Mouse (Mus musculus): ENCODE measurements at regions not wholly inside any gene's neighbourhood (a gene's known extent, or its start where the extent isn't known, plus 50 kb on each side); places are given as distances from the start of the nearest gene placed in this dataset.

DNA sequence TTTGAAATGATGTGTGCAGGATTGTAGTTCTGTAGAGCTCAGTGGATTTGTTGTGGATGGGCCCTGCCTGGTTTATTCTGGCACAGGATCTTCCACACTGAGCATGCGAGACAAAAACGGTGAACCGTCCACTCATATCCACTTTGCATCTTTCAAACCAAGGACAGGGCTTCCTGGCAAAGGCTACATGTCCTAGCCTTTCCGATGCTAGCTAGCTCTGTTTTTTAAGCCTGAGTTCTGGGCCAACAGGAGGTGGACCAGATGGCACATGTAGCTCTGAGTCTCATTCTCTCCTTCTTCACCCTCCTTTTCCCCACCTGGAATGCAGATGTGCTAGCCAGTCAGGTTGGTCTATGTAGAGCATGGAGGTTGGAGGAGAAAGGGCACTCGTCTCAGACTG is 345.0 kb upstream of the Smim15 start:
- H3K4me2 ChIP-seq = no peak overlapping the region
- no peaks in the 10 kb centered on the region for H3K9me3 ChIP-seq
- H3K27ac ChIP-seq (replicated peaks) = no peak overlapping the region
- H3K4me1 ChIP-seq (replicated peaks) = peaks cover 15% of the 10 kb centered on the region
- no peak for ATAC-seq (ENCODE audit: low FRiP score, low read depth)
- no peaks in the 10 kb centered on the region for H3K27me3 ChIP-seq
- no peak overlapping the region for H3K9ac ChIP-seq
- no peak overlapping the region for H3K4me3 ChIP-seq
- WGBS = 84% methylated on average over 5 of the region's 5 CpGs
- no peaks in the 10 kb centered on the region for H3K36me3 ChIP-seq

DNA sequence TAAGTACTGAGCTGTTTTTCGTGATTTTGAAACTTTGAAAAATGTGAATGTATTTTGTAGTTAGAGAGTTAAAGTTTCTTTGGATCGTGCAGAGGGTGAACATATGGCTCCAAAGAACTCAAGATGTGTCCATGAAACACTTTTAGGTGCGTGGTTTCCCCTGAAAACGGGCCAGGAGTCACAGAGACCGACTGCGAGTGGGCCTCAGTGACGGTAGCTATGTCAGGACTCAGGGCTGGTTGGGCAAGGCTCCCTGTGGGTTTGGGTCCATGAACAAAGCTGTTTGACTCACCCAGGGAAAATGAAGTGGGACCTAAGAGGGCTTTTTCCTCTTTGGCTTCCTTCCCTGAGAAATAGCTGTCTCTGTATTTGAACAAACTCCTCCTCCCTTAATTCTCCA is 345.9 kb upstream of the Smim15 start:
- Histone ChIP-seq H3K4me3 (no peak overlapping the region), H3K36me3 (no peaks in the 10 kb centered on the region), H3K4me2 (no peak overlapping the region), H3K4me1 (replicated peaks) (peaks cover 15% of the 10 kb centered on the region), H3K27me3 (no peaks in the 10 kb centered on the region), H3K9ac (no peak overlapping the region), H3K27ac (replicated peaks) (no peak overlapping the region), H3K9me3 (no peaks in the 10 kb centered on the region)
- no peak for ATAC-seq (ENCODE audit: low FRiP score, low read depth)
- 91% methylated on average over 7 of the region's 7 CpGs for whole genome bisulfite sequencing

DNA sequence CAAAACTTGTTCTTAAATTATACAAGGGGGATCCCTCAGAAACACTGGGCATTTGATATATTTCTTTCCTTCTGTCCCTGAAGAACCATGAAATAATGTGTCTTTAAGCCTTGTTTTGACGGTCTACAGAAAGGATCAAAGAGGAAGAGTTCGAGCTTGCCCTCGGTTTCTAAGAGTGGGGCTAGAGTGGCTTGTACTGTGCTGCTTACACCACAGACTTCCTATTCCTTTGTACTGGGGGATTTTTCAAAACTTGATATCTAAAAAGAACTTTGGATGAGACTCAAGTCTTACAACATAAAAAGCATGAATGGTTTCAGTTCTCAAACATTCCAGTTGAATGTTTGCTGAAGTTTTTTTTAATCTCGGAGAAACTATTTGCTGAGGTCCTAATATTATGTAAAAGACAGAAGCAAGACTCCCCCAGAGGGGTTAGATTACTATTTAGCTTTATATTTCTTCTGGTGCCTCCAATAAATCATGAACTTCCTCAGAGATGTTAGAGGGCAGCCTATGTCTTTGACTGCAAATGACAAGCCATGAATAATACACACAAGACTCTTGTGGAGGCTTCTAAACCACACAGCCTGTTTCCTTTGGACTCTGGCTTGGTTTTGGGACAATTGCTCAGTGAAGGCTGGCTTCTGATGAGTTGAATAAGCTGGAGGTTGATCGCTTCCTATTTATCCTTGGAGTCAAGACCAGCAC is 352.0 kb upstream of the Smim15 start:
- 85% methylated on average over 5 of the region's 5 CpGs for WGBS
- H3K27ac ChIP-seq (replicated peaks) = no peak overlapping the region
- H3K36me3 ChIP-seq = no peaks in the 10 kb centered on the region
- H3K9ac ChIP-seq = no peak overlapping the region
- no peak overlapping the region for H3K4me2 ChIP-seq
- H3K9me3 ChIP-seq = no peaks in the 10 kb centered on the region
- no peak for ATAC-seq (ENCODE audit: low FRiP score, low read depth)
- H3K4me3 ChIP-seq = no peak overlapping the region
- H3K4me1 ChIP-seq (replicated peaks) = no peaks in the 10 kb centered on the region
- H3K27me3 ChIP-seq = 0 out of 2 replicates have a peak, but pooled peaks cover 3% of the 10 kb centered on the region

DNA sequence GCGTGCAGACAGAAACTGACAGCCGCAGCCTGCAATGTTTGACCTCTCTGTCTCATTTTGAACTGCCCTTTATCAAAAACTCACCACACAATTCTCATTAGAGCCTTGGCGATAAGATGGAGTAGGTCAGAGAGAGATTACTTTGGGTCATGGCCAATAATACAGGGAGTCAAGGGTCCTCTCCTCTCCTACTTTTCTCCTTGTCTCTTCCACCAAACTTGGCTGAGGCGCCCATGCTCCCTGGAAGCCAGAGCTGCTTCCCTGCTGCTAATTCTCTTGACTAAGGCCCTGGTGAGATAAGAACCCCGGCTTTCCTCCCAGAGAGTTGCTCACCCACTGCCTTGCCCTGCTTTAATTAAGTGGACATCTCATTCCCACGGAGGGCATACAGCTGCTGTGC is 355.3 kb upstream of the Smim15 start:
- Histone ChIP-seq H3K9ac (no peak overlapping the region), H3K36me3 (no peaks in the 10 kb centered on the region), H3K4me3 (no peak overlapping the region), H3K4me2 (no peak overlapping the region), H3K4me1 (replicated peaks) (no peaks in the 10 kb centered on the region), H3K27ac (replicated peaks) (no peak overlapping the region), H3K9me3 (no peaks in the 10 kb centered on the region), H3K27me3 (0 out of 2 replicates have a peak, but pooled peaks cover 3% of the 10 kb centered on the region)
- no peak for ATAC-seq (ENCODE audit: low FRiP score, low read depth)
- WGBS = 55% methylated on average over 6 of the region's 6 CpGs

DNA sequence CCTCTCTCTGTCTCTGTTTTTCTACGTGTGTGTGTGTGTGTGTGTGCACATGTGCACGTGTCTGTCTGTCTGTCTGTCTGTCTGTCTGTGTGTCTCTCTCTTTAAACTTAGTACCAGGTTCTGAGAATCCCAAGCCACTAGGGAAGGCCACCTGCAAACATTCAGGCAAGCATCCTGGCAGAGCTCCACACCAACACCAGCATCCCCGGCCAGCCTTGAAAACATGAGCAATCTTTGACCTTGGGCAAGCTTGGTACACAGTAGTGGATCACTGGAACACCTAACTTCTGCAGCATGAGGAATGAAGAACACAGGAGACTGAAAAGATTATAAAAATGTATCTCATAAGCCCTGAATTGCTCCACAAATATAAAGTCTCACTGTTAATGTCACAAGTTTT is 359.0 kb upstream of the Smim15 start:
- 88% methylated on average over 3 of the region's 3 CpGs for WGBS
- H3K9me3 ChIP-seq = no peaks in the 10 kb centered on the region
- H3K4me1 ChIP-seq (replicated peaks) = no peaks in the 10 kb centered on the region
- no peak overlapping the region for H3K4me3 ChIP-seq
- no peak overlapping the region for H3K4me2 ChIP-seq
- ATAC-seq (ENCODE audit: low FRiP score, low read depth) = no peak
- H3K9ac ChIP-seq = no peak overlapping the region
- H3K27me3 ChIP-seq = 0 out of 2 replicates have a peak, but pooled peaks cover 3% of the 10 kb centered on the region
- no peak overlapping the region for H3K27ac ChIP-seq (replicated peaks)
- no peaks in the 10 kb centered on the region for H3K36me3 ChIP-seq

DNA sequence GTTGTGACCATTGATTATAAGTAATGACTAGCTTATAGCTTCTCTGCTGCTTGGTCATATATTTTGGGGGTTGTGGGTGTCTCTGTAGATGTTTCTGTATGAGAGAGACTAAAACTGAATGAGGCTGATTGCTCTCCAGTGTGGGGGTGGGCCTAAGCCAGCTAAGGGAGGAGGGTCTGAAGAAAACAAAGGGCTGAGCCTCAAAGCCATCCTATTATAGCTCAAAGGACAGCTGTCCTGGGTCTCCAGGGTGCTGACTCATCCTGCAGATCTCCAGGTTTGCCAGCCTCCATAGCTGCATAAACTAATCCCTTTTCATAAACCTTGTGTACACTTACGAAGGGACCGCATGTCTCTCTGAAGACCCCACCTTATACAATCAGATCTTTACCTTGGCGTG is 360.3 kb upstream of the Smim15 start:
- H3K9me3 ChIP-seq = no peaks in the 10 kb centered on the region
- no peak overlapping the region for H3K4me3 ChIP-seq
- H3K9ac ChIP-seq = no peak overlapping the region
- H3K27me3 ChIP-seq = no peaks in the 10 kb centered on the region
- no peaks in the 10 kb centered on the region for H3K36me3 ChIP-seq
- WGBS = 83% methylated on average over 3 of the region's 3 CpGs
- no peaks in the 10 kb centered on the region for H3K4me1 ChIP-seq (replicated peaks)
- no peak overlapping the region for H3K4me2 ChIP-seq
- no peak overlapping the region for H3K27ac ChIP-seq (replicated peaks)
- ATAC-seq (ENCODE audit: low FRiP score, low read depth) = no peak

DNA sequence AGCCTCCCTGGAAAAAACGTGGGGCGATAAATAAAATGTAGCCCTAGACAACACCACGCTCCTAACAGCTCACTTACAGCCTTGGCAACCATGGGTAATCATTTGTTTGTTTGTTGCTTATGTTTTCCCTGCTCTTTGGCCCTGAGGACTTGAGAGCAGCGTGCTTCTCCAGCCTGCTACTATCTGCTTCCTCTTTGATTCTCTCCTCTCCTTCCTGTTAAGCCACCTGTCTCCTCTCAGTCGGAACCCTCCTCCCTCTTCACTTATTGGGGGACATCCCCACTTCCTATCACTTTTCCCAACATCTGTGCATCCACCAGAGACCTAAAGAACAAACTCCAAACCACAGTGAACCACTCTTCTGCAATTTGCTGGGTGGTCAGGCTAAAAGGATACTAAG is 362.5 kb upstream of the Smim15 start:
- Histone ChIP-seq H3K9me3 (no peaks in the 10 kb centered on the region), H3K4me3 (no peak overlapping the region), H3K36me3 (no peaks in the 10 kb centered on the region), H3K4me1 (replicated peaks) (peaks cover 5% of the 10 kb centered on the region; the same call in 1 of the 2 replicates), H3K27ac (replicated peaks) (no peak overlapping the region), H3K27me3 (no peaks in the 10 kb centered on the region), H3K9ac (no peak overlapping the region), H3K4me2 (no peak overlapping the region)
- 78% methylated on average over 5 of the region's 5 CpGs for WGBS
- ATAC-seq (ENCODE audit: low FRiP score, low read depth) = no peak

DNA sequence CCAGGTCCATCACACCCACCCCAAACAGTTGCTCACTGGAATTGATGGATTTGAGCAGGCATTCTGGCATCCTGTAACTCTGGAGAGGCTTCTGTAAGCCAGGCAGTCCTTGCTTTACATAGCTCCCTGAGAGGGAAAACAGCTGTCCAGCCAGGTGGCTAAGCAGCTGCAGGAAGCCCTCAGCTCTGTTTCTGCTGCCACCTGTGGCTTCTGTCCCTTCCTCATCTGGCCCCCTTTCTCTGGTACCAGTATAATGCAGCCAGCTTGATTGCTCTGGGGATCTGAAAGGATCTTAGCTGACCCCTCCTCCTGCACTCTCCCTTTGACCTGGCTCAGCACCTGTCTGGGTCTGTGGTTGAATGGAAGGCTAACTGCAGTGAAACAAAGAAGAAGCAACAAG is 365.4 kb upstream of the Smim15 start:
- Histone ChIP-seq H3K27ac (replicated peaks) (no peak overlapping the region), H3K27me3 (no peaks in the 10 kb centered on the region), H3K36me3 (no peaks in the 10 kb centered on the region), H3K9me3 (no peaks in the 10 kb centered on the region), H3K9ac (no peak overlapping the region), H3K4me1 (replicated peaks) (peaks cover 11% of the 10 kb centered on the region), H3K4me2 (no peak overlapping the region), H3K4me3 (no peak overlapping the region)
- ATAC-seq (ENCODE audit: low FRiP score, low read depth) = no peak

DNA sequence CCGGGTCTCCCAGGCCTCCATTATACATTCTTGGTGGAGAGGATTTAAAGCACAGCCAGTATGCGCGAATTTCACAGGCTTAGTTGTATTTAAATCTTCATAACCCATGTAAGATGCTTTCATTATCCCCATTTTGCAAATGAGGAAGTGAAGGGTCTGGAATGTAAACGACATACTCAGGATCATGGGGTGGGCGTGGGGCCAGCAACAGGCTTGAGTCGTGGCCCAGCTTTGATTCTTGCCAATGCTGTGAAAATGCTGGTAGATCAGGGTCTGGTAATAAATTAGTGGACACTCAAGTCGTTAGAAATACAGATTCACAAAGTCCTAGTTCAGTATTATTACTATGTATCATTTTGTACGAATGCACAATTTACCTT is 367.2 kb upstream of the Smim15 start:
- H3K4me1 ChIP-seq (replicated peaks) = peaks cover 11% of the 10 kb centered on the region
- no peaks in the 10 kb centered on the region for H3K36me3 ChIP-seq
- ATAC-seq (ENCODE audit: low FRiP score, low read depth) = no peak
- H3K27me3 ChIP-seq = no peaks in the 10 kb centered on the region
- no peak overlapping the region for H3K4me3 ChIP-seq
- no peak overlapping the region for H3K9ac ChIP-seq
- no peak overlapping the region for H3K27ac ChIP-seq (replicated peaks)
- no peak overlapping the region for H3K4me2 ChIP-seq
- no peaks in the 10 kb centered on the region for H3K9me3 ChIP-seq
- 59% methylated on average over 8 of the region's 8 CpGs for WGBS

DNA sequence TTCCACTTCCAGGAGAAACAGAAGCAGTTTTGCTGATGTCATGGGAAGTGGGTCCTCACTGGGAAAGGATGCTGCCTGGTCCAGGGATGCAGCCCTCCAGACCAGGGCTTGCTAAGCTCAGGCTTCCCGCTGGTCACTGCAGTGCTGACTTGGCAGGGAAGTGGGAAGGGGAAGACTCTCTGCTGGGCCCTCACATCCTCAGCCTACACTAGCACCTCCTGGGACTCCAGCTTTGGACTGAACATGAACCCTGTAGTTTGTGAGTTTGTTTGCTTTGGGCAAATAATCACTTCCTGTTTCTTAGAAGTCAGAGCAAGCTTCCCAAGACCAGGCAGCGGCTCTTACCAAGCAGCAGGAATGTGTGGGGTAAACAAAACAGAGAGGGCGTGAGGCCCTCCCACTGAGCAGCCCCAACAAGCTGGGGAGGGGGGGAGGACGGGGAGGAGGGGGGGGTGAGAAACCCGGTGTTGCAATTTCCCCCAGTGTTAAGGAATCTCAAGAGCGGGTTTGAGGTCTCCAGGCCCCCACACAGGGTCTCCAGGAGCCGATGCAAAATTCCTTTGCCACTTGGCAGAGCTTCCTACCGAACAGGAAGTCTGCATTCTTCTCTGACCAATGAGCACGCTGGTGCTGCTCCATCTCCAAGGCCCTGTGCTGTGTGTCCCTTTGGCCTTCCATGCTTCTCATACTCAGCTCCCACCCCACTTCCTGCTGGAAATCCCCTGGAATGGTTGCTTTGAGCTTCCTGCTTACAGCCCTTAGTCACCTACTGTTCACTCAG is 367.7 kb upstream of the Smim15 start:
- Histone ChIP-seq H3K27me3 (no peaks in the 10 kb centered on the region), H3K4me3 (no peak overlapping the region), H3K27ac (replicated peaks) (0 out of 2 replicates have a peak overlapping the region, but pooled peaks have one; percentile 28), H3K4me1 (replicated peaks) (peaks cover 11% of the 10 kb centered on the region), H3K9ac (no peak overlapping the region), H3K36me3 (no peaks in the 10 kb centered on the region), H3K4me2 (no peak overlapping the region), H3K9me3 (no peaks in the 10 kb centered on the region)
- ATAC-seq (ENCODE audit: low FRiP score, low read depth) = peak; percentile 71
- 20% methylated on average over 9 of the region's 9 CpGs for WGBS

DNA sequence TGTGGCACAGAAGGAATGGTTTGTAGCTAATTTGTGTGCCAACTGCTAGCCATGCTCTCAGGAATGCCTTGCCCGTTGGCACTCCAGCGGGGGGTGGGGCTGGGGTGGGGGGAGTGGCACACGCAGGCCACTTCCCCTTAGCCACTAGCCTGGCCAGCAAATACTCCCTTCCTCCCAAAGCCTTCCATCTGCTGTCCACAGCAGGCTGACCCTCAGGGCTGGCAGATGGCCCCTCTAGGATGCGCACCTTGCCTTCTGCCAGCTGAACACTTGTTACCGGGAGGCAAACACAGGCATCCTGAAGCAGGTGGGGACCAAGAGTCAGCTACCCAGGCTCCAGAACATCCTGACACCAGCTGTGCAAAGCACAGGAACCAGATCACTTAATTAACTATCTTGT is 372.1 kb upstream of the Smim15 start:
- H3K27ac ChIP-seq (replicated peaks) = no peak overlapping the region
- no peaks in the 10 kb centered on the region for H3K36me3 ChIP-seq
- peaks cover 11% of the 10 kb centered on the region for H3K4me1 ChIP-seq (replicated peaks)
- no peak for ATAC-seq (ENCODE audit: low FRiP score, low read depth)
- no peak overlapping the region for H3K4me2 ChIP-seq
- no peaks in the 10 kb centered on the region for H3K27me3 ChIP-seq
- no peak overlapping the region for H3K4me3 ChIP-seq
- 59% methylated on average over 5 of the region's 5 CpGs for WGBS
- H3K9me3 ChIP-seq = no peaks in the 10 kb centered on the region
- H3K9ac ChIP-seq = no peak overlapping the region

DNA sequence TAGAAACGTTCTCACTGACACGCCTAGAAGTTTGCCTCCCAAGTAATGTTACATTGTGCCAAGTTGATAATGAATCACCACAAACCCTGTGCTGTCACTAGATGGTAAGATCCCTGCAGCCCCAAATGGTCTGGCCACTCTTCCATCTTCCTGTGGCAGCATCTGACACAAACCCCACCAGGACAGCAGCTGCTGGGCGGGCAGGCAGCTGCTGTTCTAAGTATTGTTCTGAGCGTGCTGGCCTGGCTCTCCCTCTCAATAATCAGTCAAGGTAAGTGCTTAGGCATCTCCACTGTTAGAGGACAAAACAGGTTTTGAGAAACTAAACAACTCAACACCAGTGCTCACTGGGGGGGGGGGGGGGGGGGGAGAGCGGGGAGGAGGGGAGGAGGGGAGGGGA is 375.7 kb upstream of the Smim15 start:
- Histone ChIP-seq H3K9me3 (no peaks in the 10 kb centered on the region), H3K4me2 (no peak overlapping the region), H3K36me3 (no peaks in the 10 kb centered on the region), H3K4me1 (replicated peaks) (peaks cover 11% of the 10 kb centered on the region), H3K9ac (no peak overlapping the region), H3K27me3 (no peaks in the 10 kb centered on the region), H3K4me3 (no peak overlapping the region), H3K27ac (replicated peaks) (no peak overlapping the region)
- WGBS = 36% methylated on average over 4 of the region's 5 CpGs
- no peak for ATAC-seq (ENCODE audit: low FRiP score, low read depth)
